Mouse (Mus musculus): ENCODE measurements around the gene Gm40193.

- TF ChIP-seq CTCF (IDR thresholded peaks at IDR 0.05; ENCODE audit: low read depth, low read length) (no peak), GATA1 (IDR thresholded peaks at IDR 0.05; ENCODE audit: borderline replicate concordance, low read length) (no peak), TAL1 (conservative IDR thresholded peaks at IDR 0.05; ENCODE audit: low read depth, low read length) (no peak)
These were observed 18.8 kb upstream of the Gm40193 start for GRCm38 (mm10) chr11:70551526-70551925.

All from G1E (cell line).